Mouse (Mus musculus): ENCODE data around the gene Snap47. TPM values are rescaled to one million over a fixed set of nuclear protein-coding genes. Genes with fewer than 3 reads are reported as not detected.

Gene Snap47
- polyA plus RNA-seq, 1 experiment from 2014 or later = 352 TPM

DNA sequence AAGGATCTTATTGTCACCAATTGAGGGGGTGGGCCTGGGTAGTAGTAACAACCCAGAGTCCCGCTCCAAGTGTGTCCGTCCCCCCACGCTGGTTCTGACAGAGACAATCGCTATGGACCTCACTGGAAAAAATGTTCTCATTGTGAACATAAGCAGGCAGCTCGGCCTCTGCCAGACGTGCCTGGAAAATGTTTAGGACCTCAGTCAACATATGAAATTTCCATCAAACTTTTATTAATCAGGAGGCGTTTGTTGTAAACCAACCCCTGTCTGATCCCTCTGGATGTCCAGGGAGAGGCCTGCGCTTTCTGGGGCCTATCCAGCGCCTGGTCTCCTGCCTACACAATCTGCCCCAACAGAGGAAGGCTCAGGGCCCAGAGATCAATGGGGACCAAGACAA, 87.0 kb downstream of the Snap47 start:
- Histone ChIP-seq H3K4me2 (replicated peaks) (no peak overlapping the region), H3K27me3 (0 out of 2 replicates have a peak, but pooled peaks cover 3% of the 10 kb centered on the region), H3K36me3 (no peaks in the 10 kb centered on the region), H3K27ac (no peak overlapping the region), H3K9me3 (no peaks in the 10 kb centered on the region), H3K9ac (replicated peaks) (no peak overlapping the region), H3K4me1 (replicated peaks) (peaks cover 11% of the 10 kb centered on the region; the same call in 1 of the 2 replicates), H3K4me3 (replicated peaks) (no peak overlapping the region)
- ATAC-seq = no peak
- 90% methylated on average over 9 of the region's 9 CpGs for WGBS

DNA sequence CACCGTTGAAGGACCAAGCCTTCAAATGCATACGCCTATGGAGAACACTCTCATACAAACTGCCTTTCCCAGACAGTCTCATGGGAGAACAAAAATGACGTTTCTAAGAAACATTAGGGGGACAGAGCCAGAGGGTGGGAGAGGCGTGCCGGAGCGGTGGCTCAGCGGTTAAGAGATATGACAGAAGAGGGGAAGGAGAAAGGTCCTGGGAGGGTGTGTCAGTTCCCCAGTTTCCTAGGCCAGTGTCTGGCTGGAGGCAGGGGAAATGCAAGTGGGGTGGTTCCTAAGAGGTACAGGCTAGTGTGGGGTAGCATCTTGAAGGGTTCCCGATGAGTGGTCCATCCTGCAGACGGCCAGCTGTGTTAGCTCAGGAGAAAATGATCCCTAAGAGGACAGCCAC, 89.7 kb downstream of the Snap47 start:
- no peaks in the 10 kb centered on the region for H3K9me3 ChIP-seq
- no peaks in the 10 kb centered on the region for H3K36me3 ChIP-seq
- no peak overlapping the region for H3K4me2 ChIP-seq (replicated peaks)
- H3K9ac ChIP-seq (replicated peaks) = no peak overlapping the region
- H3K4me3 ChIP-seq (replicated peaks) = no peak overlapping the region
- H3K27ac ChIP-seq = no peak overlapping the region
- WGBS = 88% methylated on average over 9 of the region's 9 CpGs
- peaks cover 9% of the 10 kb centered on the region; the same call in 1 of the 2 replicates for H3K4me1 ChIP-seq (replicated peaks)
- ATAC-seq = no peak
- 0 out of 2 replicates have a peak, but pooled peaks cover 3% of the 10 kb centered on the region for H3K27me3 ChIP-seq

Other genes starting within 250 kb of the Snap47 start
- gene Mrpl55, start 248.7 kb downstream of the Snap47 start, polyA plus RNA-seq (2015; fragmentation: Nextera tagmentation; extraction: Ambion mirVana) = 95.9 and 96.5 TPM in 2 replicates
- 32.5 and 32.6 TPM in 2 replicates for gene 2310033P09Rik, start 242.9 kb downstream of the Snap47 start, polyA plus RNA-seq (2015; fragmentation: Nextera tagmentation; extraction: Ambion mirVana)
- 602 and 607 TPM in 2 replicates for gene Arf1, start 222.9 kb downstream of the Snap47 start, polyA plus RNA-seq (2015; fragmentation: Nextera tagmentation; extraction: Ambion mirVana)
- 0.68 and 3.0 TPM in 2 replicates for gene Wnt3a, start 160.4 kb downstream of the Snap47 start, polyA plus RNA-seq (2015; fragmentation: Nextera tagmentation; extraction: Ambion mirVana)
- gene Wnt9a, start 144.3 kb downstream of the Snap47 start, polyA plus RNA-seq (2015; fragmentation: Nextera tagmentation; extraction: Ambion mirVana) = 2.9 and 6.0 TPM in 2 replicates
- gene Prss38, start 75.5 kb downstream of the Snap47 start, polyA plus RNA-seq (2015; fragmentation: Nextera tagmentation; extraction: Ambion mirVana) = not detected in 2 replicates
- 14.3 TPM in 2 replicates for gene Jmjd4, start 1.1 kb downstream of the Snap47 start, polyA plus RNA-seq (2015; fragmentation: Nextera tagmentation; extraction: Ambion mirVana)
- gene Zfp867, start 21.3 kb upstream of the Snap47 start, polyA plus RNA-seq (2015; fragmentation: Nextera tagmentation; extraction: Ambion mirVana) = 14.7 and 15.0 TPM in 2 replicates
- 17.6 and 18.2 TPM in 2 replicates for gene Zkscan17, start 75.6 kb upstream of the Snap47 start, polyA plus RNA-seq (2015; fragmentation: Nextera tagmentation; extraction: Ambion mirVana)
- gene Nlrp3, start 90.4 kb upstream of the Snap47 start, polyA plus RNA-seq (2015; fragmentation: Nextera tagmentation; extraction: Ambion mirVana) = 0.04 and 0.21 TPM in 2 replicates
- gene Olfr222, start 125.0 kb upstream of the Snap47 start, polyA plus RNA-seq (2015; fragmentation: Nextera tagmentation; extraction: Ambion mirVana) = not detected in 2 replicates
- not detected in 2 replicates for gene Olfr223, start 142.1 kb upstream of the Snap47 start, polyA plus RNA-seq (2015; fragmentation: Nextera tagmentation; extraction: Ambion mirVana)
- gene Mprip, start 210.1 kb upstream of the Snap47 start, polyA plus RNA-seq (2015; fragmentation: Nextera tagmentation; extraction: Ambion mirVana) = 37.1 and 39.3 TPM in 2 replicates